Mouse (Mus musculus) liver, postnatal 0 days (tissue): ENCODE results near the gene Lrrc28.

Source experiments
- CTCF ChIP-seq: sonication (generic); IDR thresholded peaks from 2 replicates; pipeline ENCODE4 v1.5.1; 2016; ENCODE audit warnings: antibody characterized with exemption, low read depth
- EP300 ChIP-seq: IDR thresholded peaks from 2 replicates; pipeline ENCODE4 v1.6.1; 2016; ENCODE audit warnings: antibody characterized with exemption, low read depth, mild to moderate bottlenecking

GRCm38 (mm10) chr7:67502631-67503030 lies 142.4 kb downstream of the Lrrc28 start:
- TF ChIP-seq EP300 (no peak), CTCF (no peak)
